Mouse (Mus musculus): ENCODE data around the gene Csnk1e. TPM values are rescaled to one million over a fixed set of nuclear protein-coding genes. Genes with fewer than 3 reads are reported as not detected.

Csnk1e gene
- total and polyA plus RNA-seq, 3 experiments, result 10.4 to 46.7 (median 16.8) TPM

DNA sequence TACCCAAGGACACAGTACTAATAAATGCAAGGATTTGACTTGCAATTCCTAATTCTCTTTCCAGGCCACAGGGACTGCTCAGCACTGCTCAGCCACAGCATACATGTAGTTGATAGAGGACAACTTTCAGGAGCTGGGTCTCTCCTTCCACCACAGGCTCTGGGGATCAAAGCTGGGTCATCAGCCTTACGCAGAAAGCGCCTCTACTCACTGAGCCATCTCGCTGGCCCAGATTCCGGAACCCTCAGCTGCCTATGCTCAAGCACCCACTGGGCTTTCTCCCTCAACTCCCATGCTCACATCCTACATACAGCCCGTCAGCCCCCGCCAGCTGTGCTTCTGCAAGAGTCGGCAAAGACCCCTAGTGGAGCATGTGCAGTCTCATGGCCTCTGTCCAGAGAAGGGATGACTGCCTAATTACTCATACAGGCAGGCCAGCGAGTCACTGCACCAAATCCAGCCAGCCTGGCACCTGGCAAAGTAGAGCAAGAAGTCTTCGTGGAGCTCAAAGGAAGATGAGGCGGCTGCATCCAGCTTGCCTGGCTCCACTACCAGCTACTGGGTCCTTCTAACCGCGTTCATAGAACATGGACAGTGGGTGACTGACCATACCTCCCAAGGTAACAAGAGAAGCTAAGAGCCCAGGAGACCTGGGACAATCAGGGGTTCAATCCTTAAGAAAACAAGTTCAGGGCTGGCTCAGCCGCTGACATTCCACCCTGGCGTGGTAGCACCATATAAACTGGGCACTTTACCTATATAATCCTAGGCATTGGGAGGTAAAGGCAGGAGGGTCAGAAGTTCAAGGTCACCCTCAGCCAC, 55.9 kb downstream of the Csnk1e start:
- H3K79me2 ChIP-seq (replicated peaks; ENCODE audit: control insufficient read depth, extremely low read depth, insufficient read depth, poor library complexity, severe bottlenecking), result peaks cover 26% of the 10 kb centered on the region
- H3K4me1 ChIP-seq (ENCODE audit: control insufficient read depth in 1 of 2, insufficient read depth in 2 of 2), result peaks cover 31 to 71% of the 10 kb centered on the region in 2 experiments
- H3K36me3 ChIP-seq (replicated peaks in 1 of 2; ENCODE audit: control insufficient read depth in 1 of 2, insufficient read depth in 1 of 2, low read length in 1 of 2), result peaks cover 2 to 39% of the 10 kb centered on the region in 2 experiments
- in situ Hi-C loops (cut with MboI; ENCODE audit: low pct_ligation_motif_present, low pct_unique_long_range_greater_than_20kb, low sequenced_read_pairs), result no loop called here
- no peak for DNase-seq (ENCODE audit: extremely low read depth)
- H3K9me3 ChIP-seq (replicated peaks; ENCODE audit: low read length), result no peaks in the 10 kb centered on the region
- peaks cover 2% of the 10 kb centered on the region for H3K27me3 ChIP-seq (replicated peaks)
- H3K4me2 ChIP-seq (ENCODE audit: insufficient read depth, low read depth, poor library complexity, severe bottlenecking), result no peak overlapping the region
- H3K4me3 ChIP-seq (replicated peaks in 1 of 3; ENCODE audit: low read depth in 2 of 3, low read length in 2 of 3, poor library complexity in 1 of 3), result no peak overlapping the region
- TF ChIP-seq TCF12 (IDR thresholded peaks at IDR 0.05; ENCODE audit: low read depth, low read length) (no peak), RAD21 (IDR thresholded peaks at IDR 0.05; ENCODE audit: low read depth, low read length) (no peak), USF1 (IDR thresholded peaks at IDR 0.05; ENCODE audit: low read depth, low read length) (no peak), MXI1 (IDR thresholded peaks at IDR 0.05; ENCODE audit: low read depth, low read length) (no peak), MAX (IDR thresholded peaks at IDR 0.05; ENCODE audit: low read length) (no peak), JUND (conservative IDR thresholded peaks at IDR 0.05; ENCODE audit: low read depth, low read length) (no peak), USF2 (conservative IDR thresholded peaks at IDR 0.05; ENCODE audit: low read depth, low read length) (no peak), CHD1 (IDR thresholded peaks at IDR 0.05; ENCODE audit: low read depth, low read length) (no peak), NELFE (IDR thresholded peaks at IDR 0.05; ENCODE audit: low read depth, low read length) (no peak), NRF1 (IDR thresholded peaks at IDR 0.05; ENCODE audit: low read depth, low read length) (no peak), BHLHE40 (IDR thresholded peaks at IDR 0.05; ENCODE audit: low read depth, low read length) (no peak), HCFC1 (IDR thresholded peaks at IDR 0.05; ENCODE audit: low read depth, low read length) (no peak), KAT2A (IDR thresholded peaks at IDR 0.05; ENCODE audit: insufficient replicate concordance, low read length) (no peak), ZMIZ1 (IDR thresholded peaks at IDR 0.05; ENCODE audit: low read depth, low read length) (no peak), TBP (conservative IDR thresholded peaks at IDR 0.05; ENCODE audit: low read depth, low read length) (no peak), ZKSCAN1 (IDR thresholded peaks at IDR 0.05; ENCODE audit: borderline replicate concordance, low read depth, low read length) (no peak), GABPA (IDR thresholded peaks at IDR 0.05; ENCODE audit: insufficient replicate concordance, low read depth, low read length) (no peak)
- H3K27ac ChIP-seq (ENCODE audit: insufficient read depth, low read depth), result no peak overlapping the region
- H3K9ac ChIP-seq (ENCODE audit: insufficient read depth, low read depth), result no peak overlapping the region
- dilution Hi-C loops (cut with MboI; ENCODE audit: extremely low pct_ligation_motif_present, extremely low pct_unique_long_range_greater_than_20kb, low sequenced_read_pairs), result no loop called here

GRCm38 (mm10) chr15:79396736-79397135, 58.6 kb downstream of the Csnk1e start:
- Histone ChIP-seq H3K27me3 (replicated peaks) (no peaks in the 10 kb centered on the region), H3K36me3 (replicated peaks in 1 of 2; ENCODE audit: control insufficient read depth in 1 of 2, insufficient read depth in 1 of 2, low read length in 1 of 2) (peaks cover 2 to 64% of the 10 kb centered on the region in 2 experiments), H3K9ac (ENCODE audit: insufficient read depth, low read depth) (peak overlapping the region; percentile 41; the same call in 1 of the 2 replicates), H3K4me3 (replicated peaks in 1 of 3; ENCODE audit: low read depth in 2 of 3, low read length in 2 of 3, poor library complexity in 1 of 3) (peak overlapping the region; percentile 38 to 56 (median 46)), H3K27ac (ENCODE audit: insufficient read depth, low read depth) (peak overlapping the region; percentile 21; the same call in 1 of the 2 replicates), H3K4me1 (ENCODE audit: control insufficient read depth in 1 of 2, insufficient read depth in 2 of 2) (peaks cover 25 to 63% of the 10 kb centered on the region in 2 experiments), H3K79me2 (replicated peaks; ENCODE audit: control insufficient read depth, extremely low read depth, insufficient read depth, poor library complexity, severe bottlenecking) (peaks cover 32% of the 10 kb centered on the region), H3K9me3 (replicated peaks; ENCODE audit: low read length) (no peaks in the 10 kb centered on the region), H3K4me2 (ENCODE audit: insufficient read depth, low read depth, poor library complexity, severe bottlenecking) (peak overlapping the region; percentile 42)
- in situ Hi-C loops (cut with MboI; ENCODE audit: low pct_ligation_motif_present, low pct_unique_long_range_greater_than_20kb, low sequenced_read_pairs), result no loop called here
- peak; percentile 93 for DNase-seq (ENCODE audit: extremely low read depth)
- dilution Hi-C loops (cut with MboI; ENCODE audit: extremely low pct_ligation_motif_present, extremely low pct_unique_long_range_greater_than_20kb, low sequenced_read_pairs), result no loop called here
- TF ChIP-seq BHLHE40 (IDR thresholded peaks at IDR 0.05; ENCODE audit: low read depth, low read length), result no peak
- peak; percentile 77 for TF ChIP-seq MYC (IDR thresholded peaks at IDR 0.05; ENCODE audit: low read depth, low read length)
- TF ChIP-seq ZNF384 (IDR thresholded peaks at IDR 0.05; ENCODE audit: low read depth, low read length), result no peak
- TF ChIP-seq MAX (IDR thresholded peaks at IDR 0.05; ENCODE audit: low read length), result peak; percentile 51; the same call in 1 of the 2 replicates
- TF ChIP-seq NRF1 (IDR thresholded peaks at IDR 0.05; ENCODE audit: low read depth, low read length), result peak; percentile 23; the same call in 1 of the 2 replicates
- no peak for TF ChIP-seq CHD1 (IDR thresholded peaks at IDR 0.05; ENCODE audit: low read depth, low read length)
- TF ChIP-seq E2F4 (IDR thresholded peaks at IDR 0.05; ENCODE audit: insufficient replicate concordance, low read depth, low read length), result no peak
- TF ChIP-seq USF1 (IDR thresholded peaks at IDR 0.05; ENCODE audit: low read depth, low read length), result no peak
- no peak; the same call in 1 of the 2 replicates for TF ChIP-seq ZC3H11A (IDR thresholded peaks at IDR 0.05; ENCODE audit: low read depth, low read length)
- TF ChIP-seq ETS1 (conservative IDR thresholded peaks at IDR 0.05; ENCODE audit: low read depth, low read length), result peak; percentile 38; the same call in 1 of the 2 replicates
- no peak; the same call in 1 of the 2 replicates for TF ChIP-seq MXI1 (IDR thresholded peaks at IDR 0.05; ENCODE audit: low read depth, low read length)
- no peak for TF ChIP-seq JUN (IDR thresholded peaks at IDR 0.05; ENCODE audit: insufficient read depth, low read depth, low read length)
- TF ChIP-seq TCF12 (IDR thresholded peaks at IDR 0.05; ENCODE audit: low read depth, low read length), result peak; percentile 56; the same call in 1 of the 2 replicates
- TF ChIP-seq MEF2A (IDR thresholded peaks at IDR 0.05; ENCODE audit: borderline replicate concordance, low read depth, low read length), result peak; percentile 47; the same call in 1 of the 2 replicates
- no peak for TF ChIP-seq PAX5 (IDR thresholded peaks at IDR 0.05; ENCODE audit: low read length)
- no peak for TF ChIP-seq RCOR1 (conservative IDR thresholded peaks at IDR 0.05; ENCODE audit: low read depth, low read length)
- TF ChIP-seq MAZ (IDR thresholded peaks at IDR 0.05; ENCODE audit: low read depth, low read length), result no peak
- TF ChIP-seq ZMIZ1 (IDR thresholded peaks at IDR 0.05; ENCODE audit: low read depth, low read length), result 0 out of 2 replicates have a peak, but pooled peaks have one; percentile 49
- TF ChIP-seq TBP (conservative IDR thresholded peaks at IDR 0.05; ENCODE audit: low read depth, low read length), result peak; percentile 54; the same call in 1 of the 2 replicates
